Mouse (Mus musculus): Measurements from ENCODE around the gene Irf2bp1.

GRCm38 (mm10) chr7:18987100-18987499 lies 16.7 kb upstream of the Irf2bp1 start, which contains the start of gene Nanos2:
- no peak for TF ChIP-seq CTCF (IDR thresholded peaks at IDR 0.05; ENCODE audit: control insufficient read depth, insufficient read depth, insufficient read length)
- TF ChIP-seq USF1 (IDR thresholded peaks at IDR 0.05; ENCODE audit: low read depth) = no peak
- no peak for TF ChIP-seq MYOG (IDR thresholded peaks at IDR 0.05; ENCODE audit: control insufficient read depth, extremely low read depth, insufficient read length)
